Mouse (Mus musculus): ENCODE results near the gene Mterf1a. TPM values are rescaled to one million over a fixed set of nuclear protein-coding genes. Genes with fewer than 3 reads are reported as not detected.

Mterf1a gene
- total and polyA plus RNA-seq, 3 experiments: 11.6 to 18.1 (median 11.7) TPM

- Histone ChIP-seq H3K4me1 (ENCODE audit: control insufficient read depth in 1 of 2, insufficient read depth in 2 of 2) (peaks cover 6 to 15% of the 10 kb centered on the region in 2 experiments; a peak in 3 of 4 replicates), H3K27ac (ENCODE audit: insufficient read depth, low read depth) (no peak overlapping the region), H3K79me2 (replicated peaks; ENCODE audit: control insufficient read depth, extremely low read depth, insufficient read depth, poor library complexity, severe bottlenecking) (peaks cover 4% of the 10 kb centered on the region), H3K4me2 (ENCODE audit: insufficient read depth, low read depth, poor library complexity, severe bottlenecking) (no peak overlapping the region), H3K36me3 (replicated peaks in 1 of 2; ENCODE audit: control insufficient read depth in 1 of 2, insufficient read depth in 1 of 2, low read length in 1 of 2) (peaks cover 0 to 3% of the 10 kb centered on the region in 2 experiments), H3K4me3 (replicated peaks in 1 of 3; ENCODE audit: low read depth in 2 of 3, low read length in 2 of 3, poor library complexity in 1 of 3) (no peak overlapping the region), H3K27me3 (replicated peaks) (no peaks in the 10 kb centered on the region), H3K9ac (ENCODE audit: insufficient read depth, low read depth) (no peak overlapping the region), H3K9me3 (replicated peaks; ENCODE audit: low read length) (no peaks in the 10 kb centered on the region)
- in situ Hi-C loops (cut with MboI; ENCODE audit: low pct_ligation_motif_present, low pct_unique_long_range_greater_than_20kb, low sequenced_read_pairs): no loop called here
- TF ChIP-seq SMC3 (IDR thresholded peaks at IDR 0.05; ENCODE audit: low read depth, low read length) (no peak), UBTF (IDR thresholded peaks at IDR 0.05; ENCODE audit: low read depth, low read length) (no peak), PAX5 (IDR thresholded peaks at IDR 0.05; ENCODE audit: low read length) (no peak), ZNF384 (IDR thresholded peaks at IDR 0.05; ENCODE audit: low read depth, low read length) (no peak), GABPA (IDR thresholded peaks at IDR 0.05; ENCODE audit: insufficient replicate concordance, low read depth, low read length) (no peak), ZC3H11A (IDR thresholded peaks at IDR 0.05; ENCODE audit: low read depth, low read length) (no peak), ZMIZ1 (IDR thresholded peaks at IDR 0.05; ENCODE audit: low read depth, low read length) (no peak), JUN (IDR thresholded peaks at IDR 0.05; ENCODE audit: insufficient read depth, low read depth, low read length) (no peak), TCF12 (IDR thresholded peaks at IDR 0.05; ENCODE audit: low read depth, low read length) (no peak), RCOR1 (conservative IDR thresholded peaks at IDR 0.05; ENCODE audit: low read depth, low read length) (no peak), CHD1 (IDR thresholded peaks at IDR 0.05; ENCODE audit: low read depth, low read length) (no peak), POLR2A (IDR thresholded peaks at IDR 0.05; ENCODE audit: low read depth, low read length) (no peak), POLR2AphosphoS2 (IDR thresholded peaks at IDR 0.05; ENCODE audit: low read depth, low read length) (no peak), MAZ (IDR thresholded peaks at IDR 0.05; ENCODE audit: low read depth, low read length) (no peak), KAT2A (IDR thresholded peaks at IDR 0.05; ENCODE audit: insufficient replicate concordance, low read length) (no peak), MEF2A (IDR thresholded peaks at IDR 0.05; ENCODE audit: borderline replicate concordance, low read depth, low read length) (no peak), ELF1 (IDR thresholded peaks at IDR 0.05; ENCODE audit: low read depth, low read length) (no peak), USF1 (IDR thresholded peaks at IDR 0.05; ENCODE audit: low read depth, low read length) (no peak), EP300 (IDR thresholded peaks at IDR 0.05; ENCODE audit: low read length) (no peak)
- no peak for DNase-seq (ENCODE audit: extremely low read depth)
- dilution Hi-C loops (cut with MboI; ENCODE audit: extremely low pct_ligation_motif_present, extremely low pct_unique_long_range_greater_than_20kb, low sequenced_read_pairs): no loop called here
Observed at GRCm38 (mm10) chr5:3930760-3931159, 37.0 kb upstream of the Mterf1a start.

GRCm38 (mm10) chr5:3928690-3929046, 34.9 kb upstream of the Mterf1a start:
- Histone ChIP-seq H3K9ac (ENCODE audit: insufficient read depth, low read depth) (peak overlapping the region; percentile 73), H3K4me1 (ENCODE audit: control insufficient read depth in 1 of 2, insufficient read depth in 2 of 2) (peaks cover 6 to 15% of the 10 kb centered on the region in 2 experiments; a peak in 3 of 4 replicates), H3K27me3 (replicated peaks) (no peaks in the 10 kb centered on the region), H3K36me3 (replicated peaks in 1 of 2; ENCODE audit: control insufficient read depth in 1 of 2, insufficient read depth in 1 of 2, low read length in 1 of 2) (peaks cover 0 to 3% of the 10 kb centered on the region in 2 experiments), H3K4me2 (ENCODE audit: insufficient read depth, low read depth, poor library complexity, severe bottlenecking) (peak overlapping the region; percentile 97), H3K9me3 (replicated peaks; ENCODE audit: low read length) (no peaks in the 10 kb centered on the region), H3K4me3 (replicated peaks in 1 of 3; ENCODE audit: low read depth in 2 of 3, low read length in 2 of 3, poor library complexity in 1 of 3) (peak overlapping the region; percentile 68 to 83 (median 77)), H3K79me2 (replicated peaks; ENCODE audit: control insufficient read depth, extremely low read depth, insufficient read depth, poor library complexity, severe bottlenecking) (peaks cover 4% of the 10 kb centered on the region), H3K27ac (ENCODE audit: insufficient read depth, low read depth) (no peak overlapping the region)
- no peak for TF ChIP-seq USF2 (conservative IDR thresholded peaks at IDR 0.05; ENCODE audit: low read depth, low read length)
- no peak for TF ChIP-seq KAT2A (IDR thresholded peaks at IDR 0.05; ENCODE audit: insufficient replicate concordance, low read length)
- TF ChIP-seq ELF1 (IDR thresholded peaks at IDR 0.05; ENCODE audit: low read depth, low read length): no peak
- TF ChIP-seq MEF2A (IDR thresholded peaks at IDR 0.05; ENCODE audit: borderline replicate concordance, low read depth, low read length): no peak
- TF ChIP-seq NRF1 (IDR thresholded peaks at IDR 0.05; ENCODE audit: low read depth, low read length): no peak
- 0 out of 2 replicates have a peak, but pooled peaks have one; percentile 21 for TF ChIP-seq BHLHE40 (IDR thresholded peaks at IDR 0.05; ENCODE audit: low read depth, low read length)
- TF ChIP-seq MAFK (IDR thresholded peaks at IDR 0.05; ENCODE audit: insufficient replicate concordance, low read length): no peak
- TF ChIP-seq IRF4 (IDR thresholded peaks at IDR 0.05; ENCODE audit: low read depth, low read length): no peak
- TF ChIP-seq MXI1 (IDR thresholded peaks at IDR 0.05; ENCODE audit: low read depth, low read length): 0 out of 2 replicates have a peak, but pooled peaks have one; percentile 18
- no peak for TF ChIP-seq POLR2A (IDR thresholded peaks at IDR 0.05; ENCODE audit: low read depth, low read length)
- in situ Hi-C loops (cut with MboI; ENCODE audit: low pct_ligation_motif_present, low pct_unique_long_range_greater_than_20kb, low sequenced_read_pairs): no loop called here
- DNase-seq (ENCODE audit: extremely low read depth): peak; percentile 25
- dilution Hi-C loops (cut with MboI; ENCODE audit: extremely low pct_ligation_motif_present, extremely low pct_unique_long_range_greater_than_20kb, low sequenced_read_pairs): no loop called here

Measured in CH12.LX (cell line).